Mouse (Mus musculus) frontal cortex, postnatal 25 days (tissue): ENCODE measurements around the gene Gemin4.

Source experiments
- DNase-seq, 2 experiments: peaks; one replicate each; pipeline ENCODE4 v3.0.0; 2022; ENCODE audit warnings: low spot score in 2 of 2

The Gemin4 gene

DNA sequence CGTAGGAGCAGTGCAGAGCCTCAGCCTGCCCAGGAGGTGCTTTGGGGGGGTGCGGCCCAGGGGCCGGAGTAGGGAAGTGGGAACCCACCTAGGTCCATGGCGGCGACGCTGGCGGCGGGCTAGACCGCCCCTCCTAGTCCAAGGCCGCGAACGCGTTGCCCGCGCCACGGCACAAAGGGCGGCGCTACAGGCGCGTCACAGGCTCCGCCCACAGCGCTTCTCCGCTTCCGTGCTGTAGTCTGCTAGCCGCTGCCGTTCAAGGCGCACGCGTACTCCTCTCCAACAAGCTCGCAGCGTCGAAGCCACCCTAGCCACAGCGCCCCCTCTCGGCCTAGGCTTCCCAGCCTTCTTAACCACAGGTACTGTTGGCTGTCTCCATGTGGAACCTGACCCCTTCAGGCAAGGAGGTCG, at the start of gene Gemin4, which contains the start of gene Dbil5:
TSS of gene Gemin4 (minus strand) at position 275 of the 411 bp plus-strand sequence.
TSS of gene Dbil5 (plus strand) at position 219 of the 411 bp plus-strand sequence.
- peak; percentile 90 to 96 for DNase-seq

DNA sequence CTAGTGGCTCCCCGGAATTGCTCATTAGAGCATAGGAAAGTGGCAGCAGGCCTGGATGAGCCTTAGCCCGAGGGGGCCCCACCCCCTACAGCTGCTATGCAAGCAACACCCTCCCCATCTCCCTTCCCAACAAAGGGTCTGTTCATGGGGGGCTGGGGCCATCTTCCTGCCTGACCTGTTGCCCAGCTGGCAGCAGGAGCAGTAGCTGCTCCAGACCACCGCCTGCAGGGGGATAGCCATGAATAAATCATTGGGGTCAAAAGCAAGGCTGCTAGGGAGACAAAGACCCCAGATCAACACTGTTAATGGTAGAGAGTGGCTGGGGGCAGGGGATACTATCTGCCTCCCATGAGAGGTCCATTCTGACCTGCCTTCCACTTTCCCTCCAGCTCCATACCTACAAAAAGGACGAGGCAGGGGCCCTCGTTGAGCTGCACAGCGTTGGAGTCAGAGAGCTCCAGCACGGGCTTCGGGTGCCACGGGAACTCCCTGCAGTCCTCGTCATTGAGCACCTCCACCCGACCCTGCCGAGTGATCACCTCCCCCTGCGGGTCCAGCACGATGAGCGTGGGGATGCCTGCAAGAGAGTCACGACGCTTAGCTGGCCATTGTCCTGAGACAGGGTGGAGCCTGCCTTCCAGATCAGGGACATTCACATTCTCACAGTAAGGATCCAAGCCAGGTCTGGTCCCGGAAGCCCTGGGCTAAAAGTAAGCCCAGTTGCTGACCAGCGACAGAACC, 45.3 kb upstream of the Gemin4 start:
- no peak for DNase-seq

DNA sequence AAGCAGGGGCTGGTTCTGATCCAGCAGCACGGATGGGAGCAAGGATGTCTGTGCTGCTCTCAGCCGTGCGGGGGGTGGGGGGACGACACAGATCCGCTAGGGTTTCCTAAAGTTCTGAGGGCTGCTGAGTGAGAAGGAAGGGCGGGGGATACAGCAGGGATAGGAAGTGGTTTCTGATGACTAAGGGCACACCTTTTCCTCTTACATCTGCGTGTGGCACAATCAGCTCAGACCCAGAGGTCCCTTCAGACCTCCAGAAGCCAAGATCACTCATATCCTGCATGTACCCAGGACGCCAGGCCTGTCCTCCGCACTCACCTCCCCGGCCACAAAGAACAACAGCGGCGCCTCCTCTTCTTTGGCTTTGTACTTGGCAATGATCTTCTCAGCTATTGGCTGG, 43.8 kb upstream of the Gemin4 start:
- no peak for DNase-seq

DNA sequence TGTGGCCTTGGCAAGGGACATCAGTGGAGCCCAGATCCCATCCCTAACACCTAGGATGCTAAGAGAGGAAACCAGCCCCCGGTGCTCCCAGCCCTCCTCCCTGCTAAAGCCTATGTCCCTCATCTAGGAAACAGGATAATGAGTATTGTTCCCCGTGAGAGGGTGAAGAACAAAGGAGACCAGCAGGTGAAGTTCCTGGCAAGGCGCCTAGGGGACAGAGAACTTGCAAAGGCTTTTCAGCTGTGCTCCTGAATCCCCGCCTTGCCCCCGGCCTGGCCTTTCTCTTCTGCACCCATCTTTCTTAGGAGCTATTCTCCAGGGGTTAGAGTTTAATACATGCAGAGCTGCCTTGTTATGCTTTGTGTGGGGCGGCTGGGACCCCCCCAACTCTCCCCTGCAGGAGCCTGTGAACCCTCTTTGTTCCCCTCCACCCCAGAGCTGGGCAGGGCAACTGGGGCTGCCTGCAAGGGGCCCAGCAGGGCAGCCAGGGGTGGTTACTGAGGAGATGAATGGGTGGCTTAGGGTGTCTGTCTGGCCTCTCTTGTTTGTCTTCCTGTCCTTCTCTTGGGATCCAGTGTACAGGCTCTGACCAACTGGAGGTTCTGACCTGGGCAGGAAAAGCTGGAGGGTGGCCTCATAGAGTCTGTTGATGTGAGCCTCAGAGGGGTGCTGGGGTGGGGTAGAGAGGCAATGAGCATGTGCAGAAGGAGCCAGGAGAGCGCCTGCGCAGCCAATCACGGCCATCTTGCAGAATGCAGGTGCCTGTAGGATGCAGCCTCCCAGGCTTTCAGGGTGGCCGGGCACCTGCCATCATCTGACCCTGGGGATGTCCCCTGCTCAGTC, 43.0 kb upstream of the Gemin4 start:
- DNase-seq = no peak

DNA sequence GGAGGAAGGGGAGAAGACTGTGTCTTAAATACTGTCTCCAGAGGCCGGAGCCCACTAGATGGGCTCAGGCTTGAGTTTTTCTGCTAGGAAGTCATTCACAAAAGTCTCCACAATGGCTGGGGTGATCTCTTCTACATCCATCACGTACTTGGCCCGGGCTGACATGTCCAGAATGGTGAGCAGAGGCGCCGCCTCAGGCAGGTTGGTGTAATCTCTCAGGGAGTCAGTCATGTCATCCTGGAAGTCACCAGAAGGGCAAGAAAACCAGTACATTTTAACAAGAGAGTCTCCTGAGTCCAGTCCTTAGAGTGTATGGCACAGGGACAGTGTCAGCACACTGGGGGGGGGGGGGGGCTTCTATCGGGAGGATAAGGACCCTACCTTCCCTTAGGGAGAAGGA, 41.0 kb upstream of the Gemin4 start:
- no peak for DNase-seq

DNA sequence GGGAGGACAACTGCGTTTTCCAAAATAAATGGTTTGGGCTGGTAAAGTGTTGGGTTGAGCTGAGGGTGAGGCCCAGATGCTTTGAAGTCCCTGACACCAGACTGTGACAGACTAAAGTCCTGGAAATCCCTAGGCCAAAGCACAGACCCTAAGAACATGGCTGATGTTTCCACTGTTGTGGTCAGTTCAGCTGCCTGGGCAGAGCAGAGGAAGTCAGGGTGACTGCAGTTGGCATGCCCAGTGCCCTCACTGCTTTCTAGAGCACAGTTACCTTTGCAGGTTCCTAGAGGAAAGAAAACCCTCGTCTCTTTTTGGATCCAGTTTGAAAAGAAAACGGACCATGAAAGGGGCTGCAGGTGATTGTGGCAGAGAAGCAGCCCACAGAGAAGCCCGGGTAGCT, 39.9 kb upstream of the Gemin4 start:
- DNase-seq = no peak

DNA sequence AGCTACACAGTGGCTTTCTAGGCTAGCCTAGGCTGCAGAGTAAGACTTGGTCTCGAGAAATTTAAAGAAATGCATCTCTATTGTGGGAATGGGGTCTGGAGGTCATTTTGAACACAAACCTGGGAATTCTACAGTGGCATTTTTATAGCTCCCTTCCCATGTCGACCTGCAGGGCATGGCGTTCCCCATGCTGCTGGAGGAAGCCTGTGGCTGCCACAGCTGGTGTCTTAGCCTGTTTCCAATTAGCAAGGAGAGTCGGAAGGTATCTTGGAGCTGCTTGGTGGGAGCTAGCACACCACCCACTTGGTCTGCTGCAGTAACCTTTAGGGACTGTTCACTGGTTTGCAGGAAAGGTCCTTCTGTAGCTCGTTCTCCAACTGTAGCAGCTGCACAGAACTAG, 38.7 kb upstream of the Gemin4 start:
- DNase-seq = no peak

DNA sequence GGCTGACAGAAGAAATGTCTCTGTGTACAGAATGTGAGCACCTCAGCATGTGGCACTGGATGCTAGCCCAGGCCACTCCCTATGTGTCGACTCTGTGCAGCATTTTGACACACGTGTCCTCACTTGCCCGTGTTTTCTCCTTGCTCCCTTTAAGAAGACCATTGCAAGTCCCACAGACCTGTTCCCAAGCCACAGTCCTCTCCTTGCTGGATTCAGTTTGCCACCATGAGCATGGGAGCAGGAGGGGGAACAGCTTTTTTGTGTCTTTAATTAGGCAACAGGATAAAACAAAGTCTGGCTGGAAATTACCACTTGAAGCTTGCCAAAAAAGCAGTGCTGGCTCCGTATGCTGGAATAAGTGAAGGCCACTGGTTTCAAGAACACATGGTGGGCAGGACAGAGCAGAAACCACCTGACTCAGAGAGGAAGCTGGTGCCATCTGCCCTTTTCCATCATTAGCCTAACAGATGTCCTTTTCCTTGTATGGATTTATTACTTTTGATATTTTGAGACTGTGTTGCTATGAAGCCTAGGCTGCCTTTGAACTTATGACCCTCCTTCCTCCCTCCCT, 38.1 kb upstream of the Gemin4 start:
- no peak for DNase-seq

DNA sequence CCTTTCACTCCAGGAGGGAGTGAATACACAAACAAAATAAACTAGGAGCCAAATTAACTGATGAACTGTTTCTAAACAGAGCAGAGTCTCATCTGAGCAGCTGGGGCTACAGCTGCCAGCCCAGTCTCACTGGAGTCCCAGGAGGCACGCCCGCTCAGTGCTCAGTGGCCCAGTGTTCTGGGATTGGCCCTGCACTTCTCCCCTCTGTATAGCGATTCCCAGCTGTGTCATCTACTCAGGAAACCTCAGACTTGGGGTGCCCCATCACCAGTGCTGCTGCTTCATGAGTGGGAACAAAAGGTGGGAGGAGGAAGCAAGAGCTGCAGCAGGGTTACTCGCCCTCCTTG, 36.4 kb upstream of the Gemin4 start:
- DNase-seq = no peak

DNA sequence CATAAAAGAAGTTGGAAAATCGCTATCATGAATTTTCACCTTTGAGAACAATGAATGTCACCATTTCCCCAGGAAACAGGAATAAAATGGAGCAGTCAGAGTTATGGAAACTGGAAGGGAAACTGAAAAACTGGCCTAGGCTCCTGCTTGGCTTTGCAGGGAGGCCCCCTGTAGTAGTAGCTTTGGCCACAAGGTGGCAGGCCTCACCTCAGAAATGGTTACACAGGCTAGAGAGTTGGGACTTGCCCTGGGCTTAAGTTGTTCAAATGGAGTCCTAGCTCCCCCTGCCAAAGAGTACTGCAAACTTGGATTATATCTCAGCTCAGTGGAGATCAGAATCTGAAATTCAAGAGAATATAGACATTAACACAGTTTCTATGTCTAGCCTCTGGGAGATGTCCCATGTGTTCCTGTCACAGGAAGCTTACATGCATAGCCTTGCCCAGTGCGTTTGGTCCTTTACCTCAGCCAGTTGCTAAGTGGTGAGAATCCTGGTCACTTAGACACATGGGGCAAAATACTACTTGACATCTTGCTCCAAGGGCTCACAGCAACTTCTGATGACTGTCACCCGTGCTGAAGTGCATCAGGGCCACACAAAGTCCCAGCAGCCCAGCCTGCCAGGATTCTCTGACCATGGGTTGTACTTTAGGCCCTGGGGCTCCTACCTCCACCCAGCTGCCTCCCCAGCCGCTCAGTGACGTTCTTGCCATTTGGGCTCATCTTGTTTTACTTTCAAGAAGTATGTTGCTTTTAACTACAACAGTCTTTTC, 35.9 kb upstream of the Gemin4 start:
- peak; percentile 81 to 82 for DNase-seq

DNA sequence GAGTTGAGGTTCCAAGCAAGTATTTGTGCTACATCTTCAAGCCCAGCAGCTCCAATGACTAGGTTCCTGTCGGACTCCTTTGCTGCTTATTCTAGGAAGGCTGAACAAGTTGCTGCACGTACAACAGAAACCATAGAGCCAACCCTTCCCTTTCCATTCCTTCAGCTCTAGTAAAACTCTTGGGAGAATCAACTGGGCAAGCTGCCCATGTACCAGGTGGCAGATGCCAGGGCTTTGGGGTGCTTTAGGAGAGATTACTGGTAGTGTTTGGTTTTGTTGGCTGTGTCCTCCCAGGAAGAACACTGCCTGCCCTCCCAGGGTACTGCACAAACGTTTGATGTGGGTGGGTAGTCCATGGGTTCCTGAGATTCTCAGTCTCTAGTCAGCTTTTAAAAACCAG, 34.6 kb upstream of the Gemin4 start:
- DNase-seq = no peak

DNA sequence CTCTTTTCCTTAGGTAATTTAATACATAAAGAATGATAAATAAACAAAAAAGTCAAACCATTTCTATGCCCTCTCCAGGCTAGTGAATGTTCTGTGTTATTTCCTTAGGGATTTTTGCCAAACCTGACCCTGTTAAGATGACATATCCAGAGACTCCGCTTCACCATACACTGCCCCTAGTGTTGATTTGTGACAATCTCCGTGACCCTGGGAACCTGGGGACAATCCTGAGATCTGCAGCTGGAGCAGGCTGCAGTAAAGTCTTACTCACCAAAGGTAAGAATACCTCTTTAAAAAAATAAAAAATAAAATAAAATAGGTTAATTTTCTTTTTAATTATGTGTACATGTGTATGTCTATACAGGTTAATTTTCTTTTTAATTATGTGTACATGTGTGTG, 29.8 kb upstream of the Gemin4 start:
- no peak for DNase-seq

DNA sequence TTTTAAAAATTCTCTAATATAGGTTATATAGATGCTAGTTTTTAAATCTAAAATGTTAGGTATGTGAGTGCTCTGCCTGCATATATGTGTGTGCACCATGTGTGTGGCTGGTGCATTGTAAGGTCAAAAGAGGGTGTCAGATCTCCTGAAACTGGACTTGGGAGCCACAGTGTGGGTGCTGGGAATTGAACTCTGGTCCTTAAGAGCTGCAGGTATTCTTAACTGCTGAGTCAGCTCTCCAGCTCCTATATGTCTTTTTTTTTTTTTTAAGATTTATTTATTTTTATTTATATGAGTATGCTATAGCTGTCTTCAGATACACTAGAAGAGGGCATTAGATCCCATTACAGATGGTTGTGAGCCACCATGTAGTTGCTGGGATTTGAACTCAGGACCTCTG, 29.0 kb upstream of the Gemin4 start:
- DNase-seq = no peak

DNA sequence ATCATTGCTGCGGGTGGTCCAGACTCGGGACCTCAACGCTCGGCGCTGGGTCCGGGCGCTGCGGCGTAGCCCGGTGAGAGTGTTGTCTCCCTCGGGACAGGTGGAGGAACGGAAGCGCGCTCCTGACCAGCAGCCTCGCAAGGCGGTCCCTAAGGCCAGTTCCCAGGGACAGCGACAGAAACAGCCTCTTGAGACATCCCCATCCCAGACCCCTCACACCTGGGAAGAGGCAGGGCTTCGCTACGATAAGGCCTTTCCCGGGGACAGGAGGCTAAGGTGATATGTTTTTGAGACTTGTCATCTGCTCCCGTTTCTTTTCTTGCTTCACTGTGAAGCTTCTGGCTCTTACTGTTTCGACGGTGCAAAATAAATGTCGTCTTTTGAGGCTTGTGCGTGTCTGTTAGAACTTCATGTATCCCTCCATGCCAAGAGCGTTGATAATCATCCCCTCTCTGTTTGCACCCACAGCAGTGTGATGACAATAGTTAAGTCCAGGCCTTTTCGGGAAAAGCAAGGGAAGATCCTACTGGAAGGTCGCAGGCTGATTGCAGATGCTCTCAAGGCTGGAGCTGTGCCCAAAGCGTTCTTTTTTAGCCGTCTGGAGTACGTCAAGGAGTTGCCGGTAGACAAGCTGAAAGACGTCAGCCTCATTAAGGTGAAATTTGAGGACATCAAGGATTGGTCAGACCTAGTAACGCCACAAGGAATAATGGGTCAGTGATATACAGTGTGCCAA, 26.5 kb upstream of the Gemin4 start:
- no peak for DNase-seq

DNA sequence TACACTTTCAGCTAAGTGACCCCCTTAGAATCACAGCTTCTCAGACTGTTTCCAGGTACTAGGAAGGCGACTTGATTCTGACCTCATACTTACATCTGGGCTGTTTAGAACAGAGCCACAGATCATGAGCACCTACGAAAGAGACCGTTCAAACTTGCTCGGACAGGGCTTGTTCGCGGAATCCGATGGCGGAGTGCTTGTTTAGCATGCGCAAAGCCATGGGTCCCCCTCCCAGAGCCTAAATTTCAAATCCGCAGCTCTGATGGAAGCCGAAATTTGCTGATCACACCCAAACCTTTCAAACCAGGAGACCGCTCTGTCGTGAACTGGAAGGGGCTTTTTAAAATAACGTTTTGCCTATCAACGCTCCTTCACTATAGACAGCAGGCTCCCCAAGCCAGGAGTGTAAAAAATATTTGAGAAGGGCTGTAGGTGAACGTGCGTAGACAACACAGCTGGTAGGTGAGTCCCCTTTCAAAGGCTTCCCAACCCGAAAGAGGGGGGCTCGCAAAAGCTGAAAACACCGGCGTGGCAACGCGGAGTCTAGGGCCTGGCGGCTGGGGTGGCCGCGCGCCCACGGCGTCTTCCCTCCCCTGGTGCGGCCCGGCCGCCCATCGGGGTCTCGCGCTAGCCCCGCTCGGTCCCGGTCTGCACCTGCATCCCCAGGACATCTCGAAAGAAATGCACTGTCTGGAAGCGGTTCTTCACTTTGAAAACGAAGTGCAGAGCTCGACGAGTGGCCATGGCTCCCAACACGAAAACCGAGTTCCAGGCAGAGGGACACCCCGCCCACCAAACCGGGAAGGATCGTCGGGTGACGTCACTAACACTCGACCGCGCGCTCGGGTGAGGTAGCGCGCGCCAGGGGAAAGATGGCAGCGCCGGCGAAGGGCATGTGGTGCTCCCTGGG, 25.7 kb upstream of the Gemin4 start, which contains the start of the genes Mrm3 and Glod4:
TSS of gene Mrm3 (plus strand) at position 815 of the 910 bp plus-strand sequence.
TSS of gene Glod4 (minus strand) at position 825 of the 910 bp plus-strand sequence.
- DNase-seq = peak; percentile 81 to 90

DNA sequence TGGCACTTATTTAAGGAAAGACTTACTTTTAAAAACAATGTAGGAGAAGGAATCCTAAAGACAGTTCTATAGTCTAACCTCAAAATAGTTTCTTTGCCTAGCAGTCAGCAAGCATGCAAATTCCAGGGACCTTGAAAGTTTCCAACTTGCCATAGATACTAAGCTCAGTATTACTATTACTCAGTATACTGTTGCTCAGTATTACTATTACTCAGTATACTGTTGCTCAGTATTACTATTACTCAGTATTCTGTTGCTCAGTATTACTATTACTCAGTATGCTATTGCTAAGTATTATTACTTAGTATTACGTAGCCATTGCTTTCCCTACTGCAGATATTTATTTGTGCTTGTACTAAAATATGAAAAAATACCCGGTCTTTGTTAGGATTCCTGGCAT, 22.3 kb upstream of the Gemin4 start:
- no peak for DNase-seq

DNA sequence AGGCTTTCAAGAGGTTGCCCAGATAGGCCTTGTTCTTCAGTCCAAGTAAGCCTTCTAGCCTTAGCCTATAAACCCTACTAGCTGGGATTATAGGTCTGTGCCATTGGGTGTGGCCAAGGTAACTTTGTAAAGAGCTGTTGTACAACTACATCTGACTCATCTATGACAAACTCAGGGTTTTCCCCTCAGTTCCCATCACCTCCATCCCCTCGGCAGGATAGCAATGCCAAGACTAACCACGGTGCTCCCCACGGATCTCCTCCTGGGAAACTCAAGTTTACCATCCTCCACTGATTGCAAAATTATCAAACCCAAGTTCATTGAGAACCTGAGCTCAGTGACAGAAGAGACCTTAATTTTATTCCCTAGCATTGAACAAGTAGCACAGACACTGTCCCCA, 18.7 kb upstream of the Gemin4 start:
- DNase-seq = no peak

DNA sequence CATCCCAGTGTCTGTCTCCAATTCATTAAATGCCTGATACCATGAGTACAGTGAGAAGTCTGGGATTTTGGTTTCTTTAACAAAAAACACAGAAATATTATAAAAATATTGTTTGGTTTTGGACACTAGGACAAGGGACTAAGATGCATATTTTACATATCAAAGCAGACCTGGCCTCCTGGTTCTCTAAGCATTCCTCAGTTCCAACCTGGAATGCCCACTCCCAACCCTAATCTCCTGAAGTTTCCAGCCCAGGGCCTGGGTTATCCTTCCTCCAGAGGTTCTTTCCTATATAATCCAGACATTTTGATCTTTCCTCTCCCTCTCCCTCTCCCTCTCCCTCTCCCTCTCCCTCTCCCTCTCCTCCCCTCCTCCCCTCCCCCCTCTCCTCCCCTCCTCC, 7.6 kb upstream of the Gemin4 start:
- no peak for DNase-seq

DNA sequence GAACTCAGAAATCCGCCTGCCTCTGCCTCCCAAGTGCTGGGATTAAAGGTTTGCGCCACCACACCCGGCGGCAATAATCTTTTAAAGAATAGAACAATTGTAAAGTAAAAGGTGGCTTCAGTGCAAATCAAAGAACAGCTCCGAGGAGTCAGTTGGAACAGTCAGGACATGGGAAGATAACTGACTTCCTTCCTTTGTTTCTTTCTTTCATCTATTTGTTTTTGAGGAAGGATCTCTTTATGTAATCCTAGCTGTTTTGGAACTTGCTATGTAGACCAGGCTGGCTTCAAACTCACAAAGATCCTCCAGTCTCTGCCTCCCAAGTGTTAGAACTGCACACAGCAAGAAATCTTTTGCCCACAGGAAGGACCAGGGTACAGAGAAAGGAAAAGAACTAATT, 7.2 kb upstream of the Gemin4 start:
- DNase-seq = no peak
